ENCODE assay signal across 9 mouse cellular contexts in genomic region chr14:32121920-32122315, GRCm38 (mm10). TPM values are rescaled to one million over a fixed set of nuclear protein-coding genes. Genes with fewer than 3 reads are reported as not detected.
A peak's percentile ranks its signal among the peaks of the same experiment; 100 is the strongest.
DNase-seq lines count a peak whose midpoint lies in the region; ATAC-seq lines count a peak whose summit lies in the region.
"Had no signal": no experiment of that assay in that cellular context is flagged by ENCODE, and none has a peak within 500 bp of the region (broad histone marks: within the 10 kb centered on the region; RNA-seq: fewer than 3 reads in every experiment).

No protein-coding gene starts in this region.

- DNase-seq in forebrain, embryonic 14.5 days (ENCODE audit: low spot score) = peak; percentile 1
- peak; percentile 51 to 60 for DNase-seq in B cell, adult 2 months
- peak; percentile 63 for DNase-seq in c-Kit-negative CD71-positive TER-119-positive erythroid progenitor cells, embryonic 14.5 days (ENCODE audit: low read depth, low spot score)
- peak; percentile 47 for DNase-seq in kidney, postnatal 14 days
- peak; percentile 21 to 38 for DNase-seq in natural killer cell, adult 2 months (ENCODE audit: low spot score in 2 of 2)
- no peak for DNase-seq in frontal cortex, postnatal 14 days (ENCODE audit: low spot score in 2 of 2)
- DNase-seq in forebrain, embryonic 11.5 days (ENCODE audit: low spot score) = no peak

- H3K9ac ChIP-seq in forebrain, embryonic 14.5 days (ENCODE audit: low read length) = no peak overlapping the region
- no peak overlapping the region for H3K9ac ChIP-seq in forebrain, embryonic 15.5 days (replicated peaks)
- H3K9ac ChIP-seq in forebrain, embryonic 11.5 days (ENCODE audit: low read length) = no peak overlapping the region
- H3K9ac ChIP-seq: limb, embryonic 13.5 days had no signal

- no peaks in the 10 kb centered on the region for H3K27me3 ChIP-seq in forebrain, embryonic 14.5 days (replicated peaks; ENCODE audit: control insufficient read depth, insufficient read depth, low read length)
- H3K27me3 ChIP-seq in forebrain, embryonic 15.5 days = no peaks in the 10 kb centered on the region
- no peaks in the 10 kb centered on the region for H3K27me3 ChIP-seq in forebrain, embryonic 11.5 days (ENCODE audit: control insufficient read depth, insufficient read depth, low read length)
- H3K27me3 ChIP-seq: limb, embryonic 13.5 days had no signal

- H3K4me3 ChIP-seq in forebrain, embryonic 14.5 days (ENCODE audit: low read depth, low read length) = no peak overlapping the region
- no peak overlapping the region for H3K4me3 ChIP-seq in forebrain, embryonic 15.5 days
- H3K4me3 ChIP-seq in forebrain, embryonic 11.5 days (ENCODE audit: low read depth, low read length) = no peak overlapping the region
- H3K4me3 ChIP-seq: limb, embryonic 13.5 days had no signal

- H3K4me2 ChIP-seq in forebrain, embryonic 14.5 days (ENCODE audit: low read length) = no peak overlapping the region
- H3K4me2 ChIP-seq in forebrain, embryonic 15.5 days (replicated peaks) = no peak overlapping the region
- H3K4me2 ChIP-seq in forebrain, embryonic 11.5 days (ENCODE audit: low read depth, low read length, severe bottlenecking) = no peak overlapping the region
- H3K4me2 ChIP-seq: limb, embryonic 13.5 days had no signal

- ATAC-seq in forebrain, embryonic 14.5 days = no peak
- no peak for ATAC-seq in forebrain, embryonic 15.5 days (replicated peaks)
- ATAC-seq in forebrain, embryonic 11.5 days (replicated peaks; ENCODE audit: low FRiP score) = no peak

- no peak overlapping the region for H3K27ac ChIP-seq in forebrain, embryonic 14.5 days (ENCODE audit: low read depth, low read length)
- no peak overlapping the region for H3K27ac ChIP-seq in forebrain, embryonic 15.5 days (replicated peaks)
- no peak overlapping the region for H3K27ac ChIP-seq in forebrain, embryonic 11.5 days (ENCODE audit: low read depth, low read length)
- H3K27ac ChIP-seq: limb, embryonic 13.5 days had no signal

- 51% methylated on average over 2 of the region's 2 CpGs for WGBS in forebrain, embryonic 14.5 days
- WGBS in forebrain, embryonic 15.5 days = 44% methylated on average over 2 of the region's 2 CpGs
- WGBS in forebrain, embryonic 11.5 days = 53% methylated on average over 2 of the region's 2 CpGs

- H3K36me3 ChIP-seq in forebrain, embryonic 14.5 days (ENCODE audit: control insufficient read depth, insufficient read depth, low read length) = no peaks in the 10 kb centered on the region
- H3K36me3 ChIP-seq in forebrain, embryonic 15.5 days = no peaks in the 10 kb centered on the region
- H3K36me3 ChIP-seq in forebrain, embryonic 11.5 days (ENCODE audit: control insufficient read depth, insufficient read depth, low read length) = no peaks in the 10 kb centered on the region
- H3K36me3 ChIP-seq: limb, embryonic 13.5 days had no signal

- H3K4me1 ChIP-seq in forebrain, embryonic 14.5 days (ENCODE audit: control insufficient read depth, insufficient read depth, low read length) = no peaks in the 10 kb centered on the region
- H3K4me1 ChIP-seq in forebrain, embryonic 15.5 days = no peaks in the 10 kb centered on the region
- no peaks in the 10 kb centered on the region for H3K4me1 ChIP-seq in forebrain, embryonic 11.5 days (replicated peaks; ENCODE audit: control insufficient read depth, insufficient read depth, low read length)

- H3K9me3 ChIP-seq in forebrain, embryonic 14.5 days (replicated peaks; ENCODE audit: control insufficient read depth, low read length) = no peaks in the 10 kb centered on the region
- H3K9me3 ChIP-seq in forebrain, embryonic 15.5 days = no peaks in the 10 kb centered on the region
- H3K9me3 ChIP-seq in forebrain, embryonic 11.5 days (ENCODE audit: control insufficient read depth, low read length) = no peaks in the 10 kb centered on the region
- H3K9me3 ChIP-seq: limb, embryonic 13.5 days had no signal

RNA-seq across cellular contexts. Expression of gene Msmb, which starts 19.9 kb away (rescaled TPM):
- not detected in 2 replicates for polyA plus RNA-seq in forebrain, embryonic 14.5 days (2014; fragmentation: Nextera tagmentation; extraction: Ambion mirVana)
- polyA plus RNA-seq in forebrain, embryonic 15.5 days (2015; fragmentation: Nextera tagmentation; extraction: Ambion mirVana) = not detected in 2 replicates
- polyA plus RNA-seq in forebrain, embryonic 11.5 days (2014; fragmentation: Nextera tagmentation; extraction: Ambion mirVana) = not detected in 2 replicates
- polyA plus RNA-seq: limb, embryonic 13.5 days had no signal

RNA-seq across cellular contexts. Expression of gene Dph3, which starts 36.4 kb away (rescaled TPM):
- 81.5 and 93.3 TPM in 2 replicates for polyA plus RNA-seq in forebrain, embryonic 14.5 days (2014; fragmentation: Nextera tagmentation; extraction: Ambion mirVana)
- polyA plus RNA-seq in forebrain, embryonic 15.5 days (2015; fragmentation: Nextera tagmentation; extraction: Ambion mirVana) = 74.6 and 76.6 TPM in 2 replicates
- 97.7 and 99.9 TPM in 2 replicates for polyA plus RNA-seq in forebrain, embryonic 11.5 days (2014; fragmentation: Nextera tagmentation; extraction: Ambion mirVana)

RNA-seq across cellular contexts. Expression of gene Oxnad1, which starts 36.7 kb away (rescaled TPM):
- 16.4 and 20.4 TPM in 2 replicates for polyA plus RNA-seq in forebrain, embryonic 14.5 days (2014; fragmentation: Nextera tagmentation; extraction: Ambion mirVana)
- polyA plus RNA-seq in forebrain, embryonic 15.5 days (2015; fragmentation: Nextera tagmentation; extraction: Ambion mirVana) = 20.5 and 23.6 TPM in 2 replicates
- polyA plus RNA-seq in forebrain, embryonic 11.5 days (2014; fragmentation: Nextera tagmentation; extraction: Ambion mirVana) = 20.2 and 20.7 TPM in 2 replicates

RNA-seq across cellular contexts. Expression of gene Ncoa4, which starts 37.7 kb away (rescaled TPM):
- 137 and 145 TPM in 2 replicates for polyA plus RNA-seq in forebrain, embryonic 14.5 days (2014; fragmentation: Nextera tagmentation; extraction: Ambion mirVana)
- 103 and 112 TPM in 2 replicates for polyA plus RNA-seq in forebrain, embryonic 15.5 days (2015; fragmentation: Nextera tagmentation; extraction: Ambion mirVana)
- 102 and 105 TPM in 2 replicates for polyA plus RNA-seq in forebrain, embryonic 11.5 days (2014; fragmentation: Nextera tagmentation; extraction: Ambion mirVana)

Comparison
In these comparisons a context has a peak if more than half of its experiments do, and no peak if none do; other contexts are left out.
1. DNase-seq: peak in forebrain, embryonic 14.5 days (single experiment), B cell, adult 2 months (2 of 2), c-Kit-negative CD71-positive TER-119-positive erythroid progenitor cells, embryonic 14.5 days (single experiment), kidney, postnatal 14 days (single experiment) and natural killer cell, adult 2 months (2 of 2); none in frontal cortex, postnatal 14 days (0 of 2) and forebrain, embryonic 11.5 days (single experiment).